Mouse (Mus musculus) E14TG2a.4 (cell line): Measurements from ENCODE around the gene Caps2.
"Not testable (repeated sequence)": the region's sequence is repeated elsewhere in the genome, so short reads cannot be mapped to it uniquely, and the experiment has no call there.

ENCODE experiments used
- CTCF ChIP-seq: conservative IDR thresholded peaks from 2 replicates; pipeline ENCODE4 v1.5.1; 2014; ENCODE audit warnings: low read length
- NANOG ChIP-seq: IDR thresholded peaks from 2 replicates; pipeline ENCODE4 v1.6.1; 2014; ENCODE audit warnings: borderline replicate concordance, low read length, mixed read lengths
- POU5F1 ChIP-seq: IDR thresholded peaks from 2 replicates; pipeline ENCODE4 v1.6.1; 2014; ENCODE audit warnings: low read length, borderline replicate concordance

DNA sequence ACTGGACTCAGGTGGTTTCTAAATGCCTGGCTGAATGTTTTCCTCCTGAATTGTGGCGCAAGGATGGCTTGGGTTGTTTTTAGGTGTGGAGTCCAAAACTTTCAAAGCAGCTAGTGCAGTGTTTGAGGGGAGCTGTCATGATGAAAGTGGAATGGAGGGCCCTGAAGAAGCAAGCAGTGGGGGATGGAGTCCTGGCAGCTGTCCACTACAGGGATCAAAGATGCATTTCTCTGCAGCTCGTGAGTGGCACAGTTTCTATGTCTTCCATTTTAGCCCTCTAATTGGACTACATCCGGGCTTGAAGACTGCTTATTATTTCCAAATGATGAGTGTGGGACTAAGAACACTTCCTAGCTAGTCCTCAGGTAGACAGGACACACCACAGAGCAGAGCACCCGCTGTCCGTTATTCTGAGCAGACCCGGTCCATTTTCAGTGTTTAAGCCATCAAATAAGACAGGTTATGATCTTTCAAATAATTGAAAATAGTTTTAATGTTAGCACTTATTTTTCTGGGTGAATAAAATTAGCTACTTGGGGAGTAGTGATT is 35.7 kb upstream of the Caps2 start:
- TF ChIP-seq CTCF, NANOG, POU5F1: not testable (repeated sequence)
